Comparison of ENCODE assay signal across 21 mouse cellular contexts in genomic region chr11:85306577-85307260, GRCm38 (mm10). TPM values are rescaled to one million over a fixed set of nuclear protein-coding genes. Genes with fewer than 3 reads are reported as not detected.
DNase-seq lines count a peak whose midpoint lies in the region; ATAC-seq lines count a peak whose summit lies in the region.
"Had no signal": no experiment of that assay in that cellular context is flagged by ENCODE, and none has a peak within 500 bp of the region (broad histone marks: within the 10 kb centered on the region; RNA-seq: fewer than 3 reads in every experiment).

No protein-coding gene starts in this region.

- no peaks in the 10 kb centered on the region for H3K27me3 ChIP-seq in kidney, embryonic 14.5 days (ENCODE audit: control insufficient read depth, insufficient read depth, low read length)
- 0 out of 2 replicates have a peak, but pooled peaks cover 4% of the 10 kb centered on the region for H3K27me3 ChIP-seq in embryonic facial prominence, embryonic 10.5 days (replicated peaks; ENCODE audit: low read depth, poor library complexity, severe bottlenecking)
- H3K27me3 ChIP-seq: embryonic facial prominence, embryonic 13.5 days; forebrain, embryonic 12.5 days; Patski had no signal

- no peaks in the 10 kb centered on the region for H3K36me3 ChIP-seq in kidney, embryonic 14.5 days (ENCODE audit: control insufficient read depth, insufficient read depth, low read length)
- no peaks in the 10 kb centered on the region for H3K36me3 ChIP-seq in embryonic facial prominence, embryonic 10.5 days (replicated peaks)
- H3K36me3 ChIP-seq: embryonic facial prominence, embryonic 13.5 days; forebrain, embryonic 12.5 days; hindbrain, embryonic 10.5 days had no signal

- H3K9me3 ChIP-seq in kidney, embryonic 14.5 days (ENCODE audit: control insufficient read depth, low read length) = no peaks in the 10 kb centered on the region
- no peaks in the 10 kb centered on the region for H3K9me3 ChIP-seq in embryonic facial prominence, embryonic 10.5 days
- H3K9me3 ChIP-seq: embryonic facial prominence, embryonic 13.5 days; forebrain, embryonic 12.5 days; hindbrain, embryonic 10.5 days had no signal

- 55% methylated on average over 4 of the region's 4 CpGs for WGBS in kidney, embryonic 14.5 days
- 64% methylated on average over 4 of the region's 4 CpGs for WGBS in embryonic facial prominence, embryonic 10.5 days

- no peak overlapping the region for H3K4me3 ChIP-seq in kidney, embryonic 14.5 days (ENCODE audit: low read length)
- H3K4me3 ChIP-seq in embryonic facial prominence, embryonic 10.5 days = no peak overlapping the region
- H3K4me3 ChIP-seq: embryonic facial prominence, embryonic 13.5 days; forebrain, embryonic 12.5 days; hindbrain, embryonic 10.5 days had no signal

- no peak overlapping the region for H3K4me2 ChIP-seq in kidney, embryonic 14.5 days (replicated peaks; ENCODE audit: low read depth, low read length)
- H3K4me2 ChIP-seq: embryonic facial prominence, embryonic 13.5 days; forebrain, embryonic 12.5 days; heart, embryonic 11.5 days; hindbrain, embryonic 14.5 days had no signal

- ATAC-seq in kidney, embryonic 14.5 days (ENCODE audit: low FRiP score, low TSS enrichment) = no peak
- ATAC-seq: activated CD4-positive, CD25-positive, alpha-beta regulatory T cell, adult 4 months; forebrain, embryonic 16.5 days; Patski had no signal

- H3K4me1 ChIP-seq in kidney, embryonic 14.5 days (ENCODE audit: control insufficient read depth, insufficient read depth, low read length) = no peaks in the 10 kb centered on the region
- no peaks in the 10 kb centered on the region; the same call in 1 of the 2 replicates for H3K4me1 ChIP-seq in embryonic facial prominence, embryonic 10.5 days
- H3K4me1 ChIP-seq: embryonic facial prominence, embryonic 13.5 days; forebrain, embryonic 12.5 days had no signal

- H3K9ac ChIP-seq in kidney, embryonic 14.5 days (ENCODE audit: low read depth, low read length) = no peak overlapping the region
- H3K9ac ChIP-seq: embryonic facial prominence, embryonic 13.5 days; forebrain, embryonic 12.5 days; hindbrain, embryonic 14.5 days had no signal

- peak; percentile 58 for DNase-seq in heart, adult 11 months
- no peak for DNase-seq in heart, postnatal 14 days
- DNase-seq in kidney, adult 11 months = peak; percentile 34
- no peak for DNase-seq in kidney, postnatal 14 days
- DNase-seq in kidney, postnatal 25 days = peak; percentile 10 to 47
- no peak for DNase-seq in embryonic facial prominence, embryonic 10.5 days (ENCODE audit: low spot score)
- DNase-seq: adrenal gland, postnatal 14 days; cerebellum, adult 11-12 months; cerebellum, adult 9-10 months; cerebellum, postnatal 25 days; gastrocnemius, postnatal 14 days; heart, postnatal 10 days had no signal

- intact Hi-C loops in heart, postnatal 14 days (cut with DNase I) = loop anchor here (5.0 kb wide), 1 partner anchor 34 kb away; no protein-coding TSS in a partner anchor

- no peak overlapping the region for H3K27ac ChIP-seq in kidney, embryonic 14.5 days (ENCODE audit: low read depth, low read length)
- H3K27ac ChIP-seq in embryonic facial prominence, embryonic 10.5 days (replicated peaks) = no peak overlapping the region
- H3K27ac ChIP-seq: embryonic facial prominence, embryonic 13.5 days; forebrain, embryonic 12.5 days; hindbrain, embryonic 10.5 days; hindbrain, embryonic 14.5 days had no signal

RNA-seq across cellular contexts. Expression of gene Ppm1d, which starts 4.3 kb away (rescaled TPM):
- 10 to 100 TPM; 11.6 to 11.8 TPM for total RNA-seq in heart, postnatal 14 days (2021)
- 18.0 and 22.1 TPM in 2 replicates for polyA plus RNA-seq in kidney, embryonic 14.5 days (2014; fragmentation: Nextera tagmentation; extraction: Ambion mirVana)
- 21.4 and 22.7 TPM in 2 replicates for polyA plus RNA-seq in embryonic facial prominence, embryonic 10.5 days (2016; fragmentation: Nextera tagmentation; extraction: Ambion mirVana)

RNA-seq across cellular contexts. Expression of gene Bcas3, which starts 46.2 kb away (rescaled TPM):
- 10 to 100 TPM; 33.7 to 39.2 TPM for total RNA-seq in heart, postnatal 14 days (2021)
- 22.7 and 30.6 TPM in 2 replicates for polyA plus RNA-seq in kidney, embryonic 14.5 days (2014; fragmentation: Nextera tagmentation; extraction: Ambion mirVana)
- 26.4 and 27.7 TPM in 2 replicates for polyA plus RNA-seq in embryonic facial prominence, embryonic 10.5 days (2016; fragmentation: Nextera tagmentation; extraction: Ambion mirVana)

Comparison
In these comparisons a context has a peak if more than half of its experiments do, and no peak if none do; other contexts are left out.
1. DNase-seq: peak in heart, adult 11 months (single experiment), kidney, adult 11 months (single experiment) and kidney, postnatal 25 days (2 of 2); none in heart, postnatal 14 days (0 of 2), kidney, postnatal 14 days (single experiment) and embryonic facial prominence, embryonic 10.5 days (single experiment).